Mouse (Mus musculus) bone marrow macrophage, adult 2 months (primary cell): Measurements from ENCODE around the gene Rdh19.

Source experiments
- CTCF ChIP-seq: IDR thresholded peaks from 2 replicates; pipeline ENCODE4 v1.5.1; 2012; ENCODE audit warnings: low read depth, mild to moderate bottlenecking, low read length, moderate library complexity
- POLR2A ChIP-seq: IDR thresholded peaks from 2 replicates; pipeline ENCODE4 v1.6.1; 2012; ENCODE audit warnings: mild to moderate bottlenecking, low read depth, low read length, borderline replicate concordance

DNA sequence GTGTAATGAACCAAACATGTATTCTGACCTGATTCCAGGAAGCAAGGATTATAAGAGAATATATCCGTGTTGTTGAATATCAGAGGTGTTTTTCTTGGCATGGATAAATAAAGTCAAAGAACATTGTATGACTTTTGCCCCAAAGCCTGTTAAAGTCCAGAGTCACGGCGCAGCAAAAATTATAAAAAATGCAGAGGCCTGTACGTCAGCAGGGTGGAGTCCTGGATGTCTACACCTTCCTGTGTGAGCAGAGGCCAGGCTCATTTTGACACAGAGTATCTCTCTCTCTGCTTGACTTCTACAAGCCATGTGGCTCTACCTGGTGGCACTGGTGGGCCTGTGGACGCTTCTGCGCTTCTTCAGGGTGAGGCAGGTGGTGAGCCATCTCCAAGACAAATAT lies 48.8 kb upstream of the Rdh19 start, which contains the start of gene Rdh16:
- TF ChIP-seq CTCF (no peak), POLR2A (no peak)
